Mouse (Mus musculus): Measurements from ENCODE around the gene Hpgds. TPM values are rescaled to one million over a fixed set of nuclear protein-coding genes. Genes with fewer than 3 reads are reported as not detected.

Gene Hpgds
- polyA plus RNA-seq (2012; rRNA removed), result 2.1 and 4.2 TPM in 2 replicates

GRCm38 (mm10) chr6:65144621-65145205, at the start of gene Hpgds:
Gene Hpgds (minus strand): TSS chr6:65144908.
- no peak for TF ChIP-seq POLR2A (IDR thresholded peaks at IDR 0.05; ENCODE audit: control insufficient read depth, extremely low read depth, insufficient read depth, low read length, poor library complexity)
- TF ChIP-seq CTCF (IDR thresholded peaks at IDR 0.05; ENCODE audit: borderline replicate concordance, control insufficient read depth, extremely low read depth, insufficient read depth, low read length, poor library complexity), result no peak
- DNase-seq, result peak; percentile 46

DNA sequence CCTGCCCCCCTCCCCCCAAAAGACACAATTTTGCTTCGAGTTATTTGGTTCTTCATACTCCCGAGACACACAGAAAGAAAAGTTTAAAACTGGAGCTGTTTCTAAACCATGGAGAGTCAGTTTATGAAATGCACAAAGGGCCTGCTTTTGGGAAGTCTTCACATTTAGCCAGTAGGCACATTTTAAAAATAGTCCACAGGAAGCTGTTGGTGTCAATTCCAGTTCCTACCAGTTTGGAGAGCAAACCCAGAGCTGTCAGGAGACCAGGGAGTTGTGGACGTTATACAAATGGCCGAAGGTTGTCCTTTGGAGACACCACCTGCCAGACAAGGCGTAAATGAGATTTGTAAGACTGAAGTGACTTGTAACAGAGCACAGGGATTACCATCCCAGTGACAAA, 20.3 kb upstream of the Hpgds start:
- DNase-seq, result no peak
- Histone ChIP-seq H3K36me3 (ENCODE audit: control insufficient read depth, insufficient read depth, low read length) (no peaks in the 10 kb centered on the region), H3K4me1 (replicated peaks; ENCODE audit: control insufficient read depth, insufficient read depth, low read length) (no peaks in the 10 kb centered on the region), H3K27me3 (ENCODE audit: control insufficient read depth, insufficient read depth, low read length) (no peaks in the 10 kb centered on the region), H3K27ac (ENCODE audit: control insufficient read depth, insufficient read depth, low read length) (no peak overlapping the region), H3K4me3 (ENCODE audit: control insufficient read depth, insufficient read depth, low read length) (no peak overlapping the region)
- 50% methylated on average over 5 of the region's 5 CpGs for WGBS
- no peak for TF ChIP-seq CTCF (IDR thresholded peaks at IDR 0.05; ENCODE audit: borderline replicate concordance, control insufficient read depth, extremely low read depth, insufficient read depth, low read length, poor library complexity)
- TF ChIP-seq POLR2A (IDR thresholded peaks at IDR 0.05; ENCODE audit: control insufficient read depth, extremely low read depth, insufficient read depth, low read length, poor library complexity), result no peak

More at GRCm38 (mm10) chr6:65144621-65145205, at the start of gene Hpgds:
- Histone ChIP-seq H3K4me3 (ENCODE audit: control insufficient read depth, insufficient read depth, low read length) (no peak within 1 kb of the TSS), H3K4me1 (replicated peaks; ENCODE audit: control insufficient read depth, insufficient read depth, low read length) (peaks cover 9% of the 10 kb centered on the region), H3K36me3 (ENCODE audit: control insufficient read depth, insufficient read depth, low read length) (no peaks in the 10 kb centered on the region), H3K27me3 (ENCODE audit: control insufficient read depth, insufficient read depth, low read length) (no peaks in the 10 kb centered on the region), H3K27ac (ENCODE audit: control insufficient read depth, insufficient read depth, low read length) (no peak within 1 kb of the TSS)
- WGBS, result 2% methylated on average over 16 of the region's 16 CpGs

DNA sequence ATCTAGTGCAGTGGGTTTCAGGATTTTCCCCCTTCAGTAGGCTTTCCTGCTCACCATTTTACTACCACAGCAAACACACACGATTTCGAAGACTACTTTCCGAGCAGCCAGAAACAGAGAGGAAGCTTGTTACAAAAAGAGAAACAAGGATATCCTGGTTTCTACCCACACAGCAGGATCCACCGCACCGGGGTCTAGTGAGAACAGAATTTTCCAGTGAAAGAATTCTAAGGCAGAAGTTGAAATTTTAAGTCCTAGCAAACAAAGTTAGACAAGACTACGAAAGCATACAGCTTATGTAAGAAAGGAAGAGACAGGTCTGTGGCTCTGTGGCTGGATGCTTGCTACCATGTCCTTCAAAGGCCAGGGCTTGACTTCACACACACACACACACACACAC, 19.4 kb upstream of the Hpgds start:
- Histone ChIP-seq H3K4me3 (ENCODE audit: control insufficient read depth, insufficient read depth, low read length) (no peak overlapping the region), H3K27me3 (ENCODE audit: control insufficient read depth, insufficient read depth, low read length) (no peaks in the 10 kb centered on the region), H3K27ac (ENCODE audit: control insufficient read depth, insufficient read depth, low read length) (no peak overlapping the region), H3K36me3 (ENCODE audit: control insufficient read depth, insufficient read depth, low read length) (no peaks in the 10 kb centered on the region), H3K4me1 (replicated peaks; ENCODE audit: control insufficient read depth, insufficient read depth, low read length) (no peaks in the 10 kb centered on the region)
- no peak for TF ChIP-seq CTCF (IDR thresholded peaks at IDR 0.05; ENCODE audit: borderline replicate concordance, control insufficient read depth, extremely low read depth, insufficient read depth, low read length, poor library complexity)
- no peak for TF ChIP-seq POLR2A (IDR thresholded peaks at IDR 0.05; ENCODE audit: control insufficient read depth, extremely low read depth, insufficient read depth, low read length, poor library complexity)
- DNase-seq, result no peak
- 31% methylated on average over 6 of the region's 6 CpGs for WGBS

DNA sequence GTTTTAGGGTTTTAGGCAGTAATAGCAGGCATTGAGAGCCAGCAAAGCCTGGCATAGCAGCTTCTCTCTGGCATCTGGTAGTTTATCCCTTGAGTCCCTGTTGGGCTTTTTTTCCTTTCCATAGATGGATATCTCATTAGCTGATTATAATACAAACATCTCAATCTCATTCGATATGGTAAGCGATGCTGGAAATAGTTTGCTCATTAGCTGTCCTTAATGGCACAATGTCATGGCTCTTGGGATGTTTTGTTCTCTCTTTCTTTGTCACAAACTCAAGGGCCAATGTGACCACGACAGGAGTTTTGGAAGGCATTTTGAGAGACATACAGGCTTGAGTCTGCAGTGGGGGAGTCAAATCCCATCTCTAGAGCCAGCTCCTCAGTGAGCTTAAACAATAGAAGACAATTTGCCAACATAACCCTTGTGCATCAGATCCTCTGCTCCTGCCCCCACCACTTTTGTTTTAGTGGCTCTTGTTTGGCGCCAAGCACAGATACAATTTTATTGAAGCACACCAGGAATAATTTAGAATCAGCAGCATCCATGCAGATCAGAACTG, 14.8 kb upstream of the Hpgds start:
- H3K27ac ChIP-seq (ENCODE audit: control insufficient read depth, insufficient read depth, low read length), result no peak overlapping the region
- WGBS, result 95% methylated on average over 4 of the region's 4 CpGs
- TF ChIP-seq POLR2A (IDR thresholded peaks at IDR 0.05; ENCODE audit: control insufficient read depth, extremely low read depth, insufficient read depth, low read length, poor library complexity) (no peak), CTCF (IDR thresholded peaks at IDR 0.05; ENCODE audit: borderline replicate concordance, control insufficient read depth, extremely low read depth, insufficient read depth, low read length, poor library complexity) (no peak)

GRCm38 (mm10) chr6:65157042-65157441, 12.3 kb upstream of the Hpgds start:
- DNase-seq, result no peak
- Histone ChIP-seq H3K36me3 (ENCODE audit: control insufficient read depth, insufficient read depth, low read length) (no peaks in the 10 kb centered on the region), H3K4me1 (replicated peaks; ENCODE audit: control insufficient read depth, insufficient read depth, low read length) (no peaks in the 10 kb centered on the region), H3K27ac (ENCODE audit: control insufficient read depth, insufficient read depth, low read length) (no peak overlapping the region), H3K27me3 (ENCODE audit: control insufficient read depth, insufficient read depth, low read length) (no peaks in the 10 kb centered on the region), H3K4me3 (ENCODE audit: control insufficient read depth, insufficient read depth, low read length) (no peak overlapping the region)
- TF ChIP-seq CTCF (IDR thresholded peaks at IDR 0.05; ENCODE audit: borderline replicate concordance, control insufficient read depth, extremely low read depth, insufficient read depth, low read length, poor library complexity) (no peak), POLR2A (IDR thresholded peaks at IDR 0.05; ENCODE audit: control insufficient read depth, extremely low read depth, insufficient read depth, low read length, poor library complexity) (no peak)
- 84% methylated on average over 4 of the region's 4 CpGs for WGBS

More for the DNA sequence above, 14.8 kb upstream of the Hpgds start:
- Histone ChIP-seq H3K36me3 (ENCODE audit: control insufficient read depth, insufficient read depth, low read length) (no peaks in the 10 kb centered on the region), H3K27me3 (ENCODE audit: control insufficient read depth, insufficient read depth, low read length) (no peaks in the 10 kb centered on the region), H3K4me3 (ENCODE audit: control insufficient read depth, insufficient read depth, low read length) (no peak overlapping the region), H3K4me1 (replicated peaks; ENCODE audit: control insufficient read depth, insufficient read depth, low read length) (no peaks in the 10 kb centered on the region)
- DNase-seq, result no peak

DNA sequence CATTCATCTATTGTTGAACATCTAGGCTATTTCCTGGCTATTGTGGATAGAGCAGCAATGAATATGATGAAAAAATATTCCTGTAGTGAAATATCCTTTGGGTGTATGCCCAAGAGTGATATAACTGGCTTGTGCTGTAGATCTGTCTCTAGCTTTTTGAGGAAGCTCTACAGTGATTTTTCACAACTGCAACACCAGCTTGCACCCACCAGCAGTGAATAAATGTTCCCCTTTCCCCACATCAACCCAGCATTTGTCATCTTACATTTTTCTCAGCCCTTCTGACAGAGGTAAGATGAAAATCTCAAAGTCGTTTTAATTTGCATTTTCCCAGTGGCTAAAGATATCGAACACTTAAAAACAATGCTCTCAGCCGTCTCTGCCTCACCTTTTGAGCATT, 8.9 kb upstream of the Hpgds start:
- DNase-seq, result no peak
- Histone ChIP-seq H3K4me3 (ENCODE audit: control insufficient read depth, insufficient read depth, low read length) (no peak overlapping the region), H3K27me3 (ENCODE audit: control insufficient read depth, insufficient read depth, low read length) (no peaks in the 10 kb centered on the region), H3K36me3 (ENCODE audit: control insufficient read depth, insufficient read depth, low read length) (no peaks in the 10 kb centered on the region), H3K27ac (ENCODE audit: control insufficient read depth, insufficient read depth, low read length) (no peak overlapping the region), H3K4me1 (replicated peaks; ENCODE audit: control insufficient read depth, insufficient read depth, low read length) (no peaks in the 10 kb centered on the region)
- 79% methylated on average over 3 of the region's 3 CpGs for WGBS
- TF ChIP-seq POLR2A (IDR thresholded peaks at IDR 0.05; ENCODE audit: control insufficient read depth, extremely low read depth, insufficient read depth, low read length, poor library complexity) (no peak), CTCF (IDR thresholded peaks at IDR 0.05; ENCODE audit: borderline replicate concordance, control insufficient read depth, extremely low read depth, insufficient read depth, low read length, poor library complexity) (no peak)

Measured in thymus, adult 2 months (tissue).